ENCODE assay signal across 16 mouse cellular contexts in genomic region chr11:76645036-76645435, GRCm38 (mm10). TPM values are rescaled to one million over a fixed set of nuclear protein-coding genes. Genes with fewer than 3 reads are reported as not detected.
A peak's percentile ranks its signal among the peaks of the same experiment; 100 is the strongest.
DNase-seq lines count a peak whose midpoint lies in the region; ATAC-seq lines count a peak whose summit lies in the region.
"Had no signal": no experiment of that assay in that cellular context is flagged by ENCODE, and none has a peak within 500 bp of the region (broad histone marks: within the 10 kb centered on the region; RNA-seq: fewer than 3 reads in every experiment).

No protein-coding gene starts in this region.

- no peaks in the 10 kb centered on the region for H3K9me3 ChIP-seq in forebrain, embryonic 14.5 days (replicated peaks; ENCODE audit: control insufficient read depth, low read length)
- no peaks in the 10 kb centered on the region for H3K9me3 ChIP-seq in forebrain, embryonic 10.5 days
- H3K9me3 ChIP-seq in midbrain, embryonic 13.5 days, result no peaks in the 10 kb centered on the region
- no peaks in the 10 kb centered on the region for H3K9me3 ChIP-seq in midbrain, embryonic 10.5 days (replicated peaks)
- H3K9me3 ChIP-seq in hindbrain, embryonic 13.5 days, result no peaks in the 10 kb centered on the region
- no peaks in the 10 kb centered on the region for H3K9me3 ChIP-seq in neural tube, embryonic 14.5 days (ENCODE audit: control insufficient read depth, low read length)
- H3K9me3 ChIP-seq: heart, embryonic 10.5 days had no signal

- peak overlapping the region; percentile 54; the same call in 1 of the 2 replicates for H3K27ac ChIP-seq in forebrain, embryonic 14.5 days (ENCODE audit: low read depth, low read length)
- H3K27ac ChIP-seq in forebrain, embryonic 10.5 days, result no peak overlapping the region
- H3K27ac ChIP-seq in midbrain, embryonic 13.5 days, result peak overlapping the region; percentile 48
- no peak overlapping the region for H3K27ac ChIP-seq in midbrain, embryonic 10.5 days (replicated peaks)
- H3K27ac ChIP-seq in hindbrain, embryonic 13.5 days, result peak overlapping the region; percentile 84
- peak overlapping the region; percentile 60 for H3K27ac ChIP-seq in neural tube, embryonic 14.5 days (ENCODE audit: low read depth, low read length)
- H3K27ac ChIP-seq: heart, embryonic 10.5 days had no signal

- no peak for DNase-seq in forebrain, embryonic 14.5 days (ENCODE audit: low spot score)
- no peak for DNase-seq in forebrain, embryonic 10.5 days (ENCODE audit: extremely low spot score, low spot score)
- DNase-seq in midbrain, embryonic 10.5 days (ENCODE audit: low spot score), result no peak
- DNase-seq in ovary, postnatal 10 days (ENCODE audit: low spot score), result no peak
- DNase-seq in layer of hippocampus, postnatal 25 days (ENCODE audit: extremely low spot score in 1 of 2, low spot score in 1 of 2), result no peak
- DNase-seq: cerebellum, adult 11 months; gastrocnemius, postnatal 25 days; heart, postnatal 36 days; kidney, postnatal 10 days; lung, embryonic 14.5 days had no signal

- H3K4me2 ChIP-seq in forebrain, embryonic 14.5 days (ENCODE audit: low read length), result no peak overlapping the region
- H3K4me2 ChIP-seq in midbrain, embryonic 13.5 days (replicated peaks), result peak overlapping the region; percentile 52; the same call in 1 of the 2 replicates
- no peak overlapping the region for H3K4me2 ChIP-seq in hindbrain, embryonic 13.5 days
- no peak overlapping the region for H3K4me2 ChIP-seq in neural tube, embryonic 14.5 days (ENCODE audit: low read depth, low read length)

- no peak overlapping the region for H3K9ac ChIP-seq in forebrain, embryonic 14.5 days (ENCODE audit: low read length)
- no peak overlapping the region for H3K9ac ChIP-seq in midbrain, embryonic 13.5 days (replicated peaks)
- peak overlapping the region; percentile 61; the same call in 1 of the 2 replicates for H3K9ac ChIP-seq in hindbrain, embryonic 13.5 days
- no peak overlapping the region for H3K9ac ChIP-seq in neural tube, embryonic 14.5 days (replicated peaks; ENCODE audit: low read depth, low read length)
- H3K9ac ChIP-seq: lung, embryonic 14.5 days had no signal

- no peak overlapping the region for H3K4me3 ChIP-seq in forebrain, embryonic 14.5 days (ENCODE audit: low read depth, low read length)
- H3K4me3 ChIP-seq in forebrain, embryonic 10.5 days, result no peak overlapping the region
- no peak overlapping the region for H3K4me3 ChIP-seq in midbrain, embryonic 13.5 days (replicated peaks)
- no peak overlapping the region for H3K4me3 ChIP-seq in midbrain, embryonic 10.5 days
- no peak overlapping the region for H3K4me3 ChIP-seq in hindbrain, embryonic 13.5 days
- no peak overlapping the region for H3K4me3 ChIP-seq in neural tube, embryonic 14.5 days (ENCODE audit: low read depth, low read length)
- H3K4me3 ChIP-seq: erythroblast, embryonic 14.5 days had no signal

- peaks cover 15% of the 10 kb centered on the region for H3K4me1 ChIP-seq in forebrain, embryonic 14.5 days (ENCODE audit: control insufficient read depth, insufficient read depth, low read length)
- H3K4me1 ChIP-seq in forebrain, embryonic 10.5 days, result peaks cover 38% of the 10 kb centered on the region
- H3K4me1 ChIP-seq in midbrain, embryonic 13.5 days (replicated peaks), result peaks cover 38% of the 10 kb centered on the region
- H3K4me1 ChIP-seq in midbrain, embryonic 10.5 days, result peaks cover 38% of the 10 kb centered on the region
- peaks cover 40% of the 10 kb centered on the region for H3K4me1 ChIP-seq in hindbrain, embryonic 13.5 days (replicated peaks)
- peaks cover 19% of the 10 kb centered on the region for H3K4me1 ChIP-seq in neural tube, embryonic 14.5 days (ENCODE audit: control insufficient read depth, insufficient read depth, low read length)

- no peak for ATAC-seq in forebrain, embryonic 14.5 days
- ATAC-seq in midbrain, embryonic 13.5 days, result no peak
- no peak for ATAC-seq in hindbrain, embryonic 13.5 days (ENCODE audit: low FRiP score)
- no peak for ATAC-seq in neural tube, embryonic 14.5 days (ENCODE audit: low read depth)

- H3K36me3 ChIP-seq in forebrain, embryonic 14.5 days (ENCODE audit: control insufficient read depth, insufficient read depth, low read length), result no peaks in the 10 kb centered on the region
- H3K36me3 ChIP-seq in forebrain, embryonic 10.5 days (replicated peaks), result no peaks in the 10 kb centered on the region
- H3K36me3 ChIP-seq in midbrain, embryonic 13.5 days, result no peaks in the 10 kb centered on the region
- H3K36me3 ChIP-seq in midbrain, embryonic 10.5 days, result no peaks in the 10 kb centered on the region
- no peaks in the 10 kb centered on the region for H3K36me3 ChIP-seq in hindbrain, embryonic 13.5 days
- no peaks in the 10 kb centered on the region for H3K36me3 ChIP-seq in neural tube, embryonic 14.5 days (ENCODE audit: control insufficient read depth, insufficient read depth, low read length)
- H3K36me3 ChIP-seq: heart, embryonic 10.5 days had no signal

- peaks cover 13% of the 10 kb centered on the region; the same call in 1 of the 2 replicates for H3K27me3 ChIP-seq in forebrain, embryonic 14.5 days (replicated peaks; ENCODE audit: control insufficient read depth, insufficient read depth, low read length)
- H3K27me3 ChIP-seq in forebrain, embryonic 10.5 days (ENCODE audit: poor library complexity, severe bottlenecking), result peaks cover 72% of the 10 kb centered on the region
- H3K27me3 ChIP-seq in midbrain, embryonic 13.5 days, result no peaks in the 10 kb centered on the region
- peaks cover 28% of the 10 kb centered on the region for H3K27me3 ChIP-seq in midbrain, embryonic 10.5 days (ENCODE audit: low read depth, poor library complexity, severe bottlenecking)
- no peaks in the 10 kb centered on the region for H3K27me3 ChIP-seq in hindbrain, embryonic 13.5 days
- H3K27me3 ChIP-seq in neural tube, embryonic 14.5 days (ENCODE audit: control insufficient read depth, insufficient read depth, low read length), result no peaks in the 10 kb centered on the region

- 77% methylated on average over 9 of the region's 9 CpGs for WGBS in forebrain, embryonic 14.5 days
- WGBS in forebrain, embryonic 10.5 days, result 80% methylated on average over 9 of the region's 9 CpGs
- WGBS in midbrain, embryonic 13.5 days, result 67% methylated on average over 9 of the region's 9 CpGs
- 82% methylated on average over 9 of the region's 9 CpGs for WGBS in midbrain, embryonic 10.5 days
- 73% methylated on average over 9 of the region's 9 CpGs for WGBS in hindbrain, embryonic 13.5 days
- WGBS in neural tube, embryonic 14.5 days, result 72% methylated on average over 9 of the region's 9 CpGs

RNA-seq across cellular contexts. Expression of gene Abr, which starts 22.9 kb away (rescaled TPM):
- polyA plus RNA-seq in forebrain, embryonic 14.5 days (2014; fragmentation: Nextera tagmentation; extraction: Ambion mirVana), result 88.8 and 105 TPM in 2 replicates
- 25.8 and 27.0 TPM in 2 replicates for polyA plus RNA-seq in forebrain, embryonic 10.5 days (2016; fragmentation: Nextera tagmentation; extraction: Ambion mirVana)
- polyA plus RNA-seq in midbrain, embryonic 13.5 days (2015; fragmentation: Nextera tagmentation; extraction: Ambion mirVana), result 88.4 and 93.5 TPM in 2 replicates
- 26.9 and 37.6 TPM in 2 replicates for polyA plus RNA-seq in midbrain, embryonic 10.5 days (2016; fragmentation: Nextera tagmentation; extraction: Ambion mirVana)
- polyA plus RNA-seq in hindbrain, embryonic 13.5 days (2015; fragmentation: Nextera tagmentation; extraction: Ambion mirVana), result 98.2 and 98.3 TPM in 2 replicates
- 99.2 and 115 TPM in 2 replicates for polyA plus RNA-seq in neural tube, embryonic 14.5 days (2014; fragmentation: Nextera tagmentation; extraction: Ambion mirVana)
- 100 to 1,000 TPM; 487 to 511 TPM for total RNA-seq in layer of hippocampus, postnatal 25 days (2021)

RNA-seq across cellular contexts. Expression of gene Bhlha9, which starts 27.2 kb away (rescaled TPM):
- polyA plus RNA-seq in forebrain, embryonic 14.5 days (2014; fragmentation: Nextera tagmentation; extraction: Ambion mirVana), result 0.47 and 0.48 TPM in 2 replicates
- not detected in 2 replicates for polyA plus RNA-seq in forebrain, embryonic 10.5 days (2016; fragmentation: Nextera tagmentation; extraction: Ambion mirVana)
- 0.22 and 0.26 TPM in 2 replicates for polyA plus RNA-seq in midbrain, embryonic 13.5 days (2015; fragmentation: Nextera tagmentation; extraction: Ambion mirVana)
- polyA plus RNA-seq in midbrain, embryonic 10.5 days (2016; fragmentation: Nextera tagmentation; extraction: Ambion mirVana), result 0.12 TPM in 1 of 2 replicates, not detected in the other
- polyA plus RNA-seq in hindbrain, embryonic 13.5 days (2015; fragmentation: Nextera tagmentation; extraction: Ambion mirVana), result 0.32 and 0.60 TPM in 2 replicates
- polyA plus RNA-seq in neural tube, embryonic 14.5 days (2014; fragmentation: Nextera tagmentation; extraction: Ambion mirVana), result 1.2 and 1.4 TPM in 2 replicates
- 1 to 10 TPM; 5.4 TPM for total RNA-seq in layer of hippocampus, postnatal 25 days (2021)
- total RNA-seq: gastrocnemius, postnatal 25 days; heart, postnatal 36 days; liver, adult 2 months had no signal
- polyA plus RNA-seq: erythroblast, embryonic 14.5 days; liver, adult 2 months; lung, embryonic 14.5 days had no signal

RNA-seq across cellular contexts. Expression of gene Trarg1, which starts 34.6 kb away (rescaled TPM):
- 0.23 and 0.31 TPM in 2 replicates for polyA plus RNA-seq in forebrain, embryonic 14.5 days (2014; fragmentation: Nextera tagmentation; extraction: Ambion mirVana)
- 0.05 and 0.15 TPM in 2 replicates for polyA plus RNA-seq in forebrain, embryonic 10.5 days (2016; fragmentation: Nextera tagmentation; extraction: Ambion mirVana)
- 0.08 TPM in 1 of 2 replicates, not detected in the other for polyA plus RNA-seq in midbrain, embryonic 13.5 days (2015; fragmentation: Nextera tagmentation; extraction: Ambion mirVana)
- 0.05 TPM in 1 of 2 replicates, not detected in the other for polyA plus RNA-seq in midbrain, embryonic 10.5 days (2016; fragmentation: Nextera tagmentation; extraction: Ambion mirVana)
- 0.32 and 0.47 TPM in 2 replicates for polyA plus RNA-seq in hindbrain, embryonic 13.5 days (2015; fragmentation: Nextera tagmentation; extraction: Ambion mirVana)
- 0.44 and 4.1 TPM in 2 replicates for polyA plus RNA-seq in neural tube, embryonic 14.5 days (2014; fragmentation: Nextera tagmentation; extraction: Ambion mirVana)
- total RNA-seq in layer of hippocampus, postnatal 25 days (2021), result under 1 TPM; 0.38 to 0.42 TPM
- polyA plus RNA-seq: erythroblast, embryonic 14.5 days had no signal

Comparison
In these comparisons a context has a peak if more than half of its experiments do, and no peak if none do; other contexts are left out.
1. H3K27ac ChIP-seq: peak in forebrain, embryonic 14.5 days (single experiment), midbrain, embryonic 13.5 days (single experiment), hindbrain, embryonic 13.5 days (single experiment) and neural tube, embryonic 14.5 days (single experiment); none in forebrain, embryonic 10.5 days (single experiment) and midbrain, embryonic 10.5 days (single experiment).